Mouse (Mus musculus) fat pad, adult 2 months (tissue): Measurements from ENCODE around the gene Pnmt.

Source experiments
- DNase-seq: peaks from one replicate; pipeline ENCODE4 v3.0.0-alpha.2; 2011; ENCODE audit warnings: low read depth, low spot score; ENCODE audit errors: extremely low read depth

Gene Pnmt

GRCm38 (mm10) chr11:98385638-98386585 lies at the start of gene Pnmt:
Gene Pnmt (plus strand): TSS chr11:98386450.
- no peak for DNase-seq

GRCm38 (mm10) chr11:98338507-98338961 lies 47.7 kb upstream of the Pnmt start:
- DNase-seq = no peak

GRCm38 (mm10) chr11:98339071-98339501 lies 47.2 kb upstream of the Pnmt start:
- no peak for DNase-seq

- no peak for DNase-seq
Measured at GRCm38 (mm10) chr11:98339679-98340287, 46.5 kb upstream of the Pnmt start.

- DNase-seq = no peak
Measured at GRCm38 (mm10) chr11:98340597-98340996, 45.7 kb upstream of the Pnmt start.

GRCm38 (mm10) chr11:98341174-98341573 lies 45.1 kb upstream of the Pnmt start:
- no peak for DNase-seq

GRCm38 (mm10) chr11:98342000-98342945 lies 44.0 kb upstream of the Pnmt start:
- DNase-seq = no peak

GRCm38 (mm10) chr11:98345253-98345652 lies 41.0 kb upstream of the Pnmt start:
- no peak for DNase-seq

- DNase-seq = no peak
Measured at GRCm38 (mm10) chr11:98346168-98346567, 40.1 kb upstream of the Pnmt start.

GRCm38 (mm10) chr11:98347385-98348082 lies 38.7 kb upstream of the Pnmt start:
- no peak for DNase-seq

GRCm38 (mm10) chr11:98348083-98348961 lies 37.9 kb upstream of the Pnmt start, which contains the start of gene Ppp1r1b:
Gene Ppp1r1b (plus strand): TSS chr11:98348404.
- DNase-seq = no peak

GRCm38 (mm10) chr11:98349308-98349707 lies 36.9 kb upstream of the Pnmt start:
- no peak for DNase-seq

GRCm38 (mm10) chr11:98352272-98352990 lies 33.8 kb upstream of the Pnmt start:
- DNase-seq = no peak

- DNase-seq = no peak
Measured at GRCm38 (mm10) chr11:98353651-98354211, 32.5 kb upstream of the Pnmt start.

GRCm38 (mm10) chr11:98354445-98354844 lies 31.8 kb upstream of the Pnmt start:
- DNase-seq = no peak

GRCm38 (mm10) chr11:98355732-98356299 lies 30.4 kb upstream of the Pnmt start:
- DNase-seq = no peak

- DNase-seq = no peak
Measured at GRCm38 (mm10) chr11:98356625-98357394, 29.4 kb upstream of the Pnmt start.
